Mouse (Mus musculus) heart, embryonic 13.5 days (tissue): Measurements from ENCODE around the gene Cacna2d3. TPM values are rescaled to one million over a fixed set of nuclear protein-coding genes. Genes with fewer than 3 reads are reported as not detected.

Experiments
- ATAC-seq: fragments of 200-750 bp; cut with Nextera tagmentation; 2 replicates; pipeline ENCODE4 v1.8.0; 2017; ENCODE audit warnings: moderate TSS enrichment; ENCODE audit not compliant: insufficient number of reproducible peaks, low FRiP score, low TSS enrichment; ENCODE audit errors: extremely low read depth
- H3K27ac ChIP-seq: fragments of 300-500 bp; sonication (generic); replicated peaks from 2 replicates; pipeline ENCODE4 v1.5.1; 2015; ENCODE audit warnings: moderate library complexity, mild to moderate bottlenecking, inconsistent platforms
- H3K27me3 ChIP-seq: fragments of 300-500 bp; sonication (generic); replicated peaks from 2 replicates; pipeline ENCODE4 v1.6.1; 2015; ENCODE audit warnings: mild to moderate bottlenecking, inconsistent platforms
- H3K36me3 ChIP-seq: fragments of 300-500 bp; sonication (generic); 2 replicates; pipeline ENCODE4 v1.6.1; 2015; ENCODE audit warnings: mild to moderate bottlenecking, inconsistent platforms
- H3K4me1 ChIP-seq: fragments of 300-500 bp; sonication (generic); 2 replicates; pipeline ENCODE4 v1.6.1; 2015; ENCODE audit warnings: inconsistent platforms
- H3K4me2 ChIP-seq: fragments of 300-500 bp; sonication (generic); 2 replicates; pipeline ENCODE4 v1.6.1; 2015; ENCODE audit warnings: inconsistent platforms, mild to moderate bottlenecking, moderate library complexity
- H3K4me3 ChIP-seq: fragments of 300-500 bp; sonication (generic); 2 replicates; pipeline ENCODE4 v1.5.1; 2015; ENCODE audit warnings: moderate library complexity, mild to moderate bottlenecking, inconsistent platforms
- H3K9ac ChIP-seq: fragments of 300-500 bp; sonication (generic); 2 replicates; pipeline ENCODE4 v1.6.1; 2015; ENCODE audit warnings: inconsistent platforms, mild to moderate bottlenecking, moderate library complexity
- H3K9me3 ChIP-seq: fragments of 300-500 bp; sonication (generic); 2 replicates; pipeline ENCODE4 v1.6.1; 2016; ENCODE audit warnings: inconsistent platforms
- WGBS: fragments of 180-500 bp; shearing (Covaris S2); methylation state at CpG from one replicate; pipeline ENCODE4 v1.1.7; 2015; ENCODE audit warnings: mixed read lengths; 5-methylcytosine and 5-hydroxymethylcytosine counted together
- polyA plus RNA-seq: library from polyadenylated mRNA; unstranded; fragments of >200 nt; fragmentation: Nextera tagmentation; extraction: Ambion mirVana; gene quantifications from 2 replicates; pipeline ENCODE4 v1.2.1, GENCODE M21; 2015

Gene Cacna2d3
- polyA plus RNA-seq, 1 experiment from 2014 or later, result 0.33 TPM

- Histone ChIP-seq H3K36me3 (no peaks in the 10 kb centered on the region), H3K27me3 (peaks cover 21% of the 10 kb centered on the region), H3K4me2 (no peak overlapping the region), H3K27ac (no peak overlapping the region), H3K4me1 (peaks cover 33% of the 10 kb centered on the region), H3K9ac (no peak overlapping the region), H3K9me3 (no peaks in the 10 kb centered on the region), H3K4me3 (no peak overlapping the region)
- ATAC-seq, result no peak
- WGBS, result 49% methylated on average over 3 of the region's 3 CpGs
Measured at GRCm38 (mm10) chr14:28954588-28954987, 767.1 kb downstream of the Cacna2d3 start.

- Histone ChIP-seq H3K4me1 (peaks cover 28% of the 10 kb centered on the region), H3K9me3 (no peaks in the 10 kb centered on the region), H3K36me3 (no peaks in the 10 kb centered on the region), H3K9ac (no peak overlapping the region), H3K27ac (no peak overlapping the region), H3K27me3 (peaks cover 22% of the 10 kb centered on the region), H3K4me2 (no peak overlapping the region), H3K4me3 (no peak overlapping the region)
- 52% methylated on average over 6 of the region's 6 CpGs for WGBS
- ATAC-seq, result no peak
Measured at GRCm38 (mm10) chr14:28954086-28954485, 767.6 kb downstream of the Cacna2d3 start.

GRCm38 (mm10) chr14:28953409-28953808 is 768.3 kb downstream of the Cacna2d3 start:
- WGBS, result 29% methylated on average over 5 of the region's 5 CpGs
- Histone ChIP-seq H3K36me3 (no peaks in the 10 kb centered on the region), H3K9me3 (no peaks in the 10 kb centered on the region), H3K4me3 (no peak overlapping the region), H3K4me2 (no peak overlapping the region), H3K27me3 (peaks cover 22% of the 10 kb centered on the region), H3K9ac (no peak overlapping the region), H3K27ac (no peak overlapping the region), H3K4me1 (peaks cover 21% of the 10 kb centered on the region)
- ATAC-seq, result no peak

GRCm38 (mm10) chr14:28950499-28950898 is 771.2 kb downstream of the Cacna2d3 start:
- no peak for ATAC-seq
- no peak overlapping the region for H3K9ac ChIP-seq
- peaks cover 13% of the 10 kb centered on the region for H3K4me1 ChIP-seq
- whole genome bisulfite sequencing, result 79% methylated on average over 2 of the region's 2 CpGs
- H3K36me3 ChIP-seq, result no peaks in the 10 kb centered on the region
- no peak overlapping the region for H3K4me3 ChIP-seq
- H3K9me3 ChIP-seq, result no peaks in the 10 kb centered on the region
- H3K4me2 ChIP-seq, result no peak overlapping the region
- no peak overlapping the region for H3K27ac ChIP-seq
- peaks cover 11% of the 10 kb centered on the region for H3K27me3 ChIP-seq

- no peaks in the 10 kb centered on the region for H3K36me3 ChIP-seq
- no peak overlapping the region for H3K9ac ChIP-seq
- no peak overlapping the region for H3K4me2 ChIP-seq
- H3K4me1 ChIP-seq, result peaks cover 9% of the 10 kb centered on the region
- no peaks in the 10 kb centered on the region for H3K9me3 ChIP-seq
- no peak overlapping the region for H3K4me3 ChIP-seq
- 61% methylated on average over 1 of the region's 1 CpGs for WGBS
- ATAC-seq, result no peak
- no peak overlapping the region for H3K27ac ChIP-seq
- peaks cover 11% of the 10 kb centered on the region for H3K27me3 ChIP-seq
Measured at GRCm38 (mm10) chr14:28949785-28950184, 771.9 kb downstream of the Cacna2d3 start.

GRCm38 (mm10) chr14:28948019-28948850 is 773.4 kb downstream of the Cacna2d3 start:
- Histone ChIP-seq H3K36me3 (no peaks in the 10 kb centered on the region), H3K9me3 (no peaks in the 10 kb centered on the region), H3K9ac (no peak overlapping the region), H3K27ac (no peak overlapping the region), H3K4me3 (no peak overlapping the region), H3K4me1 (peaks cover under 1% of the 10 kb centered on the region), H3K4me2 (no peak overlapping the region), H3K27me3 (peaks cover 11% of the 10 kb centered on the region)
- ATAC-seq, result no peak
- 73% methylated on average over 7 of the region's 7 CpGs for WGBS

GRCm38 (mm10) chr14:28932746-28933293 is 788.8 kb downstream of the Cacna2d3 start:
- Histone ChIP-seq H3K9me3 (no peaks in the 10 kb centered on the region), H3K4me3 (no peak overlapping the region), H3K36me3 (no peaks in the 10 kb centered on the region), H3K4me1 (no peaks in the 10 kb centered on the region), H3K27me3 (no peaks in the 10 kb centered on the region), H3K27ac (no peak overlapping the region), H3K9ac (no peak overlapping the region), H3K4me2 (no peak overlapping the region)
- no peak for ATAC-seq
- WGBS, result 74% methylated on average over 1 of the region's 1 CpGs

GRCm38 (mm10) chr14:28923180-28923961 is 798.3 kb downstream of the Cacna2d3 start:
- no peak overlapping the region for H3K27ac ChIP-seq
- H3K9me3 ChIP-seq, result no peaks in the 10 kb centered on the region
- H3K4me1 ChIP-seq, result peaks cover 12% of the 10 kb centered on the region
- H3K9ac ChIP-seq, result no peak overlapping the region
- no peak for ATAC-seq
- H3K4me2 ChIP-seq, result no peak overlapping the region
- no peaks in the 10 kb centered on the region for H3K27me3 ChIP-seq
- H3K36me3 ChIP-seq, result no peaks in the 10 kb centered on the region
- WGBS, result 44% methylated on average over 12 of the region's 12 CpGs
- no peak overlapping the region for H3K4me3 ChIP-seq

- 70% methylated on average over 5 of the region's 5 CpGs for WGBS
- H3K4me2 ChIP-seq, result no peak overlapping the region
- no peaks in the 10 kb centered on the region for H3K36me3 ChIP-seq
- H3K4me3 ChIP-seq, result no peak overlapping the region
- H3K27ac ChIP-seq, result no peak overlapping the region
- no peaks in the 10 kb centered on the region for H3K9me3 ChIP-seq
- H3K4me1 ChIP-seq, result peaks cover 11% of the 10 kb centered on the region
- H3K27me3 ChIP-seq, result no peaks in the 10 kb centered on the region
- no peak for ATAC-seq
- H3K9ac ChIP-seq, result no peak overlapping the region
Measured at GRCm38 (mm10) chr14:28918871-28919270, 802.8 kb downstream of the Cacna2d3 start.

- H3K9me3 ChIP-seq, result no peaks in the 10 kb centered on the region
- H3K4me2 ChIP-seq, result no peak overlapping the region
- H3K4me3 ChIP-seq, result no peak overlapping the region
- no peaks in the 10 kb centered on the region for H3K27me3 ChIP-seq
- no peak for ATAC-seq
- H3K4me1 ChIP-seq, result no peaks in the 10 kb centered on the region
- H3K27ac ChIP-seq, result no peak overlapping the region
- H3K9ac ChIP-seq, result no peak overlapping the region
- WGBS, result 63% methylated on average over 1 of the region's 1 CpGs
- no peaks in the 10 kb centered on the region for H3K36me3 ChIP-seq
Measured at GRCm38 (mm10) chr14:28915004-28915403, 806.7 kb downstream of the Cacna2d3 start.

- H3K27ac ChIP-seq, result no peak overlapping the region
- no peaks in the 10 kb centered on the region for H3K27me3 ChIP-seq
- H3K36me3 ChIP-seq, result no peaks in the 10 kb centered on the region
- no peaks in the 10 kb centered on the region for H3K4me1 ChIP-seq
- H3K9ac ChIP-seq, result no peak overlapping the region
- ATAC-seq, result no peak
- H3K9me3 ChIP-seq, result no peaks in the 10 kb centered on the region
- no peak overlapping the region for H3K4me2 ChIP-seq
- 77% methylated on average over 6 of the region's 6 CpGs for WGBS
- no peak overlapping the region for H3K4me3 ChIP-seq
Measured at GRCm38 (mm10) chr14:28907659-28908058, 814.0 kb downstream of the Cacna2d3 start.
